Mouse (Mus musculus) stomach, embryonic 14.5 days (tissue): Measurements from ENCODE around the gene Pecam1. TPM values are rescaled to one million over a fixed set of nuclear protein-coding genes. Genes with fewer than 3 reads are reported as not detected.

Experiments
- ATAC-seq: fragments of 200-750 bp; cut with Nextera tagmentation; 2 replicates; pipeline ENCODE4 v1.8.0; 2017; ENCODE audit warnings: low read depth, moderate TSS enrichment; ENCODE audit not compliant: insufficient number of reproducible peaks, insufficient read depth, low FRiP score
- H3K27ac ChIP-seq: fragments of 300-500 bp; sonication (generic); 2 replicates; pipeline ENCODE4 v1.5.1; 2014; ENCODE audit warnings: mild to moderate bottlenecking, low read length, moderate library complexity, mixed read lengths
- H3K27me3 ChIP-seq: fragments of 300-500 bp; sonication (generic); 2 replicates; pipeline ENCODE4 v1.6.1; 2014; ENCODE audit warnings: low read length, control low read depth, mixed read lengths; ENCODE audit not compliant: control insufficient read depth, insufficient read depth
- H3K36me3 ChIP-seq: fragments of 300-500 bp; sonication (generic); 2 replicates; pipeline ENCODE4 v1.6.1; 2014; ENCODE audit warnings: mild to moderate bottlenecking, control low read depth, low read length, moderate library complexity, mixed read lengths; ENCODE audit not compliant: control insufficient read depth, insufficient read depth
- H3K4me1 ChIP-seq: fragments of 300-500 bp; sonication (generic); 2 replicates; pipeline ENCODE4 v1.6.1; 2014; ENCODE audit warnings: low read length, control low read depth, mixed read lengths; ENCODE audit not compliant: control insufficient read depth, insufficient read depth
- H3K4me2 ChIP-seq: fragments of 300-500 bp; sonication (generic); replicated peaks from 2 replicates; pipeline ENCODE4 v1.6.1; 2014; ENCODE audit warnings: low read depth, low read length, control low read depth
- H3K4me3 ChIP-seq: fragments of 300-500 bp; sonication (generic); 2 replicates; pipeline ENCODE4 v1.5.1; 2014; ENCODE audit warnings: low read depth, low read length, control low read depth
- H3K9ac ChIP-seq: fragments of 300-500 bp; sonication (generic); replicated peaks from 2 replicates; pipeline ENCODE4 v1.6.1; 2014; ENCODE audit warnings: low read depth, mild to moderate bottlenecking, control low read depth, low read length, moderate library complexity, mixed read lengths
- H3K9me3 ChIP-seq: fragments of 300-500 bp; sonication (generic); 2 replicates; pipeline ENCODE4 v1.6.1; 2016; ENCODE audit warnings: low read depth, low read length, control low read depth; ENCODE audit not compliant: control insufficient read depth
- WGBS: fragments of 180-500 bp; shearing (Covaris S2); extraction: QIAGEN DNeasy Blood & Tissue Kit; methylation state at CpG from one replicate; pipeline ENCODE4 v1.1.7; 2014; 5-methylcytosine and 5-hydroxymethylcytosine counted together
- polyA plus RNA-seq: library from polyadenylated mRNA; unstranded; fragments of >200 nt; fragmentation: Nextera tagmentation; extraction: Ambion mirVana; gene quantifications from 2 replicates; pipeline ENCODE4 v1.2.1, GENCODE M21; 2014

The Pecam1 gene
- polyA plus RNA-seq, 1 experiment from 2014 or later = 41.9 TPM

- Histone ChIP-seq H3K4me3 (no peak overlapping the region), H3K27ac (no peak overlapping the region), H3K9me3 (no peaks in the 10 kb centered on the region), H3K36me3 (no peaks in the 10 kb centered on the region), H3K27me3 (no peaks in the 10 kb centered on the region), H3K4me1 (no peaks in the 10 kb centered on the region), H3K9ac (no peak overlapping the region), H3K4me2 (no peak overlapping the region)
- WGBS = 62% methylated on average over 9 of the region's 9 CpGs
- ATAC-seq = no peak
Observed at GRCm38 (mm10) chr11:106704399-106705111, 45.9 kb downstream of the Pecam1 start.

- H3K4me2 ChIP-seq = no peak overlapping the region
- H3K27me3 ChIP-seq = no peaks in the 10 kb centered on the region
- no peak overlapping the region for H3K4me3 ChIP-seq
- no peaks in the 10 kb centered on the region for H3K36me3 ChIP-seq
- WGBS = 87% methylated on average over 7 of the region's 7 CpGs
- ATAC-seq = no peak
- no peak overlapping the region for H3K9ac ChIP-seq
- no peaks in the 10 kb centered on the region for H3K9me3 ChIP-seq
- no peaks in the 10 kb centered on the region for H3K4me1 ChIP-seq
- no peak overlapping the region for H3K27ac ChIP-seq
Observed at GRCm38 (mm10) chr11:106703931-106704330, 46.5 kb downstream of the Pecam1 start.

- H3K4me2 ChIP-seq = no peak overlapping the region
- ATAC-seq = no peak
- H3K27ac ChIP-seq = no peak overlapping the region
- no peaks in the 10 kb centered on the region for H3K4me1 ChIP-seq
- H3K9me3 ChIP-seq = no peaks in the 10 kb centered on the region
- H3K36me3 ChIP-seq = no peaks in the 10 kb centered on the region
- no peaks in the 10 kb centered on the region for H3K27me3 ChIP-seq
- no peak overlapping the region for H3K4me3 ChIP-seq
- 84% methylated on average over 3 of the region's 3 CpGs for WGBS
- no peak overlapping the region for H3K9ac ChIP-seq
Observed at GRCm38 (mm10) chr11:106702584-106702983, 47.8 kb downstream of the Pecam1 start.

GRCm38 (mm10) chr11:106701589-106701988 lies 48.8 kb downstream of the Pecam1 start:
- no peak for ATAC-seq
- no peaks in the 10 kb centered on the region for H3K4me1 ChIP-seq
- WGBS = 68% methylated on average over 9 of the region's 9 CpGs
- no peaks in the 10 kb centered on the region for H3K36me3 ChIP-seq
- no peak overlapping the region for H3K4me3 ChIP-seq
- H3K27me3 ChIP-seq = no peaks in the 10 kb centered on the region
- no peak overlapping the region for H3K4me2 ChIP-seq
- H3K27ac ChIP-seq = no peak overlapping the region
- H3K9ac ChIP-seq = no peak overlapping the region
- no peaks in the 10 kb centered on the region for H3K9me3 ChIP-seq

- H3K27ac ChIP-seq = no peak overlapping the region
- no peak overlapping the region for H3K9ac ChIP-seq
- 94% methylated on average over 9 of the region's 9 CpGs for WGBS
- H3K27me3 ChIP-seq = no peaks in the 10 kb centered on the region
- H3K4me2 ChIP-seq = no peak overlapping the region
- no peaks in the 10 kb centered on the region for H3K36me3 ChIP-seq
- ATAC-seq = no peak
- H3K4me3 ChIP-seq = no peak overlapping the region
- H3K4me1 ChIP-seq = no peaks in the 10 kb centered on the region
- H3K9me3 ChIP-seq = no peaks in the 10 kb centered on the region
Observed at GRCm38 (mm10) chr11:106699083-106699482, 51.3 kb downstream of the Pecam1 start.

GRCm38 (mm10) chr11:106698289-106698688 lies 52.1 kb downstream of the Pecam1 start:
- no peaks in the 10 kb centered on the region for H3K4me1 ChIP-seq
- ATAC-seq = no peak
- H3K27ac ChIP-seq = no peak overlapping the region
- no peak overlapping the region for H3K4me3 ChIP-seq
- no peaks in the 10 kb centered on the region for H3K27me3 ChIP-seq
- no peaks in the 10 kb centered on the region for H3K9me3 ChIP-seq
- H3K36me3 ChIP-seq = no peaks in the 10 kb centered on the region
- H3K4me2 ChIP-seq = no peak overlapping the region
- 91% methylated on average over 6 of the region's 6 CpGs for WGBS
- H3K9ac ChIP-seq = no peak overlapping the region

- no peaks in the 10 kb centered on the region for H3K9me3 ChIP-seq
- H3K4me1 ChIP-seq = no peaks in the 10 kb centered on the region
- H3K36me3 ChIP-seq = no peaks in the 10 kb centered on the region
- no peak overlapping the region for H3K4me2 ChIP-seq
- H3K4me3 ChIP-seq = no peak overlapping the region
- H3K9ac ChIP-seq = no peak overlapping the region
- WGBS = 91% methylated on average over 3 of the region's 3 CpGs
- no peaks in the 10 kb centered on the region for H3K27me3 ChIP-seq
- no peak overlapping the region for H3K27ac ChIP-seq
- ATAC-seq = no peak
Observed at GRCm38 (mm10) chr11:106695917-106696316, 54.5 kb downstream of the Pecam1 start.

- ATAC-seq = no peak
- H3K4me2 ChIP-seq = no peak overlapping the region
- WGBS = 82% methylated on average over 4 of the region's 4 CpGs
- H3K4me1 ChIP-seq = no peaks in the 10 kb centered on the region
- no peak overlapping the region for H3K4me3 ChIP-seq
- H3K36me3 ChIP-seq = no peaks in the 10 kb centered on the region
- no peaks in the 10 kb centered on the region for H3K9me3 ChIP-seq
- H3K27me3 ChIP-seq = no peaks in the 10 kb centered on the region
- no peak overlapping the region for H3K9ac ChIP-seq
- no peak overlapping the region for H3K27ac ChIP-seq
Observed at GRCm38 (mm10) chr11:106692890-106693289, 57.5 kb downstream of the Pecam1 start.

GRCm38 (mm10) chr11:106688375-106688774 lies 62.1 kb downstream of the Pecam1 start:
- ATAC-seq = no peak
- H3K36me3 ChIP-seq = no peaks in the 10 kb centered on the region
- H3K27ac ChIP-seq = no peak overlapping the region
- H3K27me3 ChIP-seq = no peaks in the 10 kb centered on the region
- no peak overlapping the region for H3K4me3 ChIP-seq
- no peak overlapping the region for H3K9ac ChIP-seq
- WGBS = 78% methylated on average over 5 of the region's 5 CpGs
- no peaks in the 10 kb centered on the region for H3K4me1 ChIP-seq
- H3K9me3 ChIP-seq = no peaks in the 10 kb centered on the region
- H3K4me2 ChIP-seq = no peak overlapping the region
